Mouse (Mus musculus) heart, embryonic 14.5 days (tissue): ENCODE measurements around the gene Usp19. TPM values are rescaled to one million over a fixed set of nuclear protein-coding genes. Genes with fewer than 3 reads are reported as not detected.

Experiments
- ATAC-seq: fragments of 200-750 bp; cut with Nextera tagmentation; 2 replicates; pipeline ENCODE4 v1.8.0; 2017; ENCODE audit warnings: low read depth, moderate TSS enrichment; ENCODE audit not compliant: insufficient number of reproducible peaks, insufficient read depth, low FRiP score
- H3K27ac ChIP-seq, 2 experiments: fragments of 200-500 bp in 1 of 2; fragments of 300-500 bp in 1 of 2; sonication (generic) in 1 of 2; replicated peaks in 1 of 2; 2 replicates each; pipeline ENCODE4 v1.5.1; 2012 to 2014; ENCODE audit warnings: low read depth in 2 of 2, low read length in 2 of 2, control low read depth in 1 of 2, mild to moderate bottlenecking in 1 of 2, mixed read lengths in 1 of 2; ENCODE audit not compliant: control insufficient read depth in 1 of 2, insufficient read depth in 1 of 2
- H3K27me3 ChIP-seq: fragments of 300-500 bp; sonication (generic); 2 replicates; pipeline ENCODE4 v1.6.1; 2014; ENCODE audit warnings: mild to moderate bottlenecking, low read length, control low read depth; ENCODE audit not compliant: control insufficient read depth, insufficient read depth
- H3K36me3 ChIP-seq: fragments of 300-500 bp; sonication (generic); 2 replicates; pipeline ENCODE4 v1.6.1; 2014; ENCODE audit warnings: mild to moderate bottlenecking, control low read depth, low read length, mixed read lengths; ENCODE audit not compliant: control insufficient read depth, insufficient read depth
- H3K4me1 ChIP-seq, 2 experiments: fragments of 200-500 bp in 1 of 2; fragments of 300-500 bp in 1 of 2; sonication (generic) in 1 of 2; 2 replicates each; pipeline ENCODE4 v1.6.1; 2012 to 2014; ENCODE audit warnings: low read length in 2 of 2, control low read depth in 1 of 2, mixed read lengths in 1 of 2; ENCODE audit not compliant: control insufficient read depth in 2 of 2, insufficient read depth in 2 of 2
- H3K4me2 ChIP-seq: fragments of 300-500 bp; sonication (generic); 2 replicates; pipeline ENCODE4 v1.6.1; 2014; ENCODE audit warnings: mild to moderate bottlenecking, low read length
- H3K4me3 ChIP-seq, 2 experiments: fragments of 200-500 bp in 1 of 2; fragments of 300-500 bp in 1 of 2; sonication (generic) in 1 of 2; 2 replicates each; pipeline ENCODE4 v1.5.1; 2012 to 2014; ENCODE audit warnings: low read length in 2 of 2, mild to moderate bottlenecking in 2 of 2, control low read depth in 1 of 2, low read depth in 1 of 2, moderate library complexity in 1 of 2; ENCODE audit not compliant: control insufficient read depth in 1 of 2, insufficient read depth in 1 of 2
- H3K9ac ChIP-seq: fragments of 300-500 bp; sonication (generic); 2 replicates; pipeline ENCODE4 v1.6.1; 2014; ENCODE audit warnings: mild to moderate bottlenecking, low read length
- H3K9me3 ChIP-seq: fragments of 300-500 bp; sonication (generic); 2 replicates; pipeline ENCODE4 v1.6.1; 2016; ENCODE audit warnings: low read length, control low read depth; ENCODE audit not compliant: control insufficient read depth
- WGBS: fragments of 180-500 bp; shearing (Covaris S2); extraction: QIAGEN DNeasy Blood & Tissue Kit; methylation state at CpG from one replicate; pipeline ENCODE4 v1.1.7; 2014; 5-methylcytosine and 5-hydroxymethylcytosine counted together
- polyA plus RNA-seq: library from polyadenylated mRNA; unstranded; fragments of >200 nt; fragmentation: Nextera tagmentation; extraction: Ambion mirVana; gene quantifications from 2 replicates; pipeline ENCODE4 v1.2.1, GENCODE M21; 2014

Usp19 gene
- polyA plus RNA-seq, 1 experiment from 2014 or later = 57.0 TPM

GRCm38 (mm10) chr9:108469430-108469829, 21.0 kb upstream of the Usp19 start:
- no peak for ATAC-seq
- WGBS = 71% methylated on average over 5 of the region's 5 CpGs
- Histone ChIP-seq H3K4me3 (no peak overlapping the region), H3K9me3 (no peaks in the 10 kb centered on the region), H3K4me2 (no peak overlapping the region), H3K27ac (no peak overlapping the region), H3K4me1 (no peaks in the 10 kb centered on the region), H3K9ac (no peak overlapping the region), H3K36me3 (peaks cover 20% of the 10 kb centered on the region), H3K27me3 (no peaks in the 10 kb centered on the region)

GRCm38 (mm10) chr9:108469845-108470244, 20.6 kb upstream of the Usp19 start:
- Histone ChIP-seq H3K27ac (no peak overlapping the region), H3K9me3 (no peaks in the 10 kb centered on the region), H3K4me3 (no peak overlapping the region), H3K4me1 (no peaks in the 10 kb centered on the region), H3K9ac (no peak overlapping the region), H3K27me3 (no peaks in the 10 kb centered on the region), H3K36me3 (peaks cover 16% of the 10 kb centered on the region), H3K4me2 (no peak overlapping the region)
- WGBS = 56% methylated on average over 4 of the region's 4 CpGs
- ATAC-seq = no peak

- no peak overlapping the region for H3K9ac ChIP-seq
- no peaks in the 10 kb centered on the region for H3K36me3 ChIP-seq
- WGBS = 50% methylated on average over 1 of the region's 1 CpGs
- H3K27ac ChIP-seq = no peak overlapping the region
- H3K9me3 ChIP-seq = no peaks in the 10 kb centered on the region
- ATAC-seq = no peak
- no peak overlapping the region for H3K4me2 ChIP-seq
- no peak overlapping the region for H3K4me3 ChIP-seq
- H3K27me3 ChIP-seq = no peaks in the 10 kb centered on the region
- H3K4me1 ChIP-seq = peaks cover 6% of the 10 kb centered on the region in 2 experiments
Observed at GRCm38 (mm10) chr9:108474528-108474927, 15.9 kb upstream of the Usp19 start.

GRCm38 (mm10) chr9:108478638-108479156, 11.7 kb upstream of the Usp19 start:
- H3K27me3 ChIP-seq = no peaks in the 10 kb centered on the region
- ATAC-seq = peak; percentile 65
- under 1% methylated on average over 20 of the region's 20 CpGs for WGBS
- H3K4me1 ChIP-seq = peaks cover 26 to 28% of the 10 kb centered on the region in 2 experiments
- peak overlapping the region; percentile 60 to 64 for H3K4me3 ChIP-seq
- H3K36me3 ChIP-seq = peaks cover 25% of the 10 kb centered on the region
- peak overlapping the region; percentile 79 for H3K9ac ChIP-seq
- no peaks in the 10 kb centered on the region for H3K9me3 ChIP-seq
- H3K27ac ChIP-seq = peak overlapping the region; percentile 90
- H3K4me2 ChIP-seq = peak overlapping the region; percentile 96

- H3K27ac ChIP-seq = peak overlapping the region; percentile 33 to 90; a peak in 3 of 4 replicates
- H3K9me3 ChIP-seq = no peaks in the 10 kb centered on the region
- peaks cover 30% of the 10 kb centered on the region for H3K36me3 ChIP-seq
- H3K4me3 ChIP-seq = no peak overlapping the region
- ATAC-seq = no peak
- H3K4me2 ChIP-seq = peak overlapping the region; percentile 96
- H3K4me1 ChIP-seq = peaks cover 26 to 28% of the 10 kb centered on the region in 2 experiments
- H3K27me3 ChIP-seq = no peaks in the 10 kb centered on the region
- WGBS = 36% methylated on average over 11 of the region's 11 CpGs
- H3K9ac ChIP-seq = peak overlapping the region; percentile 79; the same call in 1 of the 2 replicates
Observed at GRCm38 (mm10) chr9:108479241-108479640, 11.2 kb upstream of the Usp19 start.

- H3K4me2 ChIP-seq = peak within 1 kb of the TSS; percentile 96
- no peaks in the 10 kb centered on the region for H3K9me3 ChIP-seq
- H3K27ac ChIP-seq = peak within 1 kb of the TSS; percentile 90
- 8% methylated on average over 10 of the region's 10 CpGs for WGBS
- ATAC-seq = peak; percentile 51
- peaks cover 26 to 28% of the 10 kb centered on the region in 2 experiments for H3K4me1 ChIP-seq
- peak within 1 kb of the TSS; percentile 92 for H3K9ac ChIP-seq
- H3K36me3 ChIP-seq = peaks cover 36% of the 10 kb centered on the region
- no peaks in the 10 kb centered on the region for H3K27me3 ChIP-seq
- H3K4me3 ChIP-seq = peak within 1 kb of the TSS; percentile 60 to 83
Observed at GRCm38 (mm10) chr9:108479721-108480351, 10.6 kb upstream of the Usp19 start, which contains the start of gene Lamb2. Gene Lamb2 (plus strand): TSS chr9:108479736.

GRCm38 (mm10) chr9:108480813-108481519, 9.4 kb upstream of the Usp19 start:
- peak overlapping the region; percentile 59 to 83; a peak in 2 of 4 replicates for H3K4me3 ChIP-seq
- peak overlapping the region; percentile 92 for H3K9ac ChIP-seq
- ATAC-seq = no peak
- H3K9me3 ChIP-seq = no peaks in the 10 kb centered on the region
- peak overlapping the region; percentile 96 for H3K4me2 ChIP-seq
- H3K4me1 ChIP-seq = peaks cover 26 to 28% of the 10 kb centered on the region in 2 experiments
- H3K36me3 ChIP-seq = peaks cover 47% of the 10 kb centered on the region
- 81% methylated on average over 28 of the region's 28 CpGs for WGBS
- H3K27me3 ChIP-seq = no peaks in the 10 kb centered on the region
- peak overlapping the region; percentile 46 to 90 for H3K27ac ChIP-seq
